Mouse (Mus musculus) bone marrow macrophage, adult 2 months (primary cell): ENCODE measurements around the gene Nckap5.

Source experiments
- CTCF ChIP-seq: IDR thresholded peaks from 2 replicates; pipeline ENCODE4 v1.5.1; 2012; ENCODE audit warnings: low read depth, mild to moderate bottlenecking, low read length, moderate library complexity
- POLR2A ChIP-seq: IDR thresholded peaks from 2 replicates; pipeline ENCODE4 v1.6.1; 2012; ENCODE audit warnings: mild to moderate bottlenecking, low read depth, low read length, borderline replicate concordance

- TF ChIP-seq POLR2A (no peak), CTCF (no peak)
These were observed 282.6 kb downstream of the Nckap5 start for GRCm38 (mm10) chr1:126547979-126548378.
